ENCODE assay signal across 16 mouse cellular contexts in the genomic region with DNA sequence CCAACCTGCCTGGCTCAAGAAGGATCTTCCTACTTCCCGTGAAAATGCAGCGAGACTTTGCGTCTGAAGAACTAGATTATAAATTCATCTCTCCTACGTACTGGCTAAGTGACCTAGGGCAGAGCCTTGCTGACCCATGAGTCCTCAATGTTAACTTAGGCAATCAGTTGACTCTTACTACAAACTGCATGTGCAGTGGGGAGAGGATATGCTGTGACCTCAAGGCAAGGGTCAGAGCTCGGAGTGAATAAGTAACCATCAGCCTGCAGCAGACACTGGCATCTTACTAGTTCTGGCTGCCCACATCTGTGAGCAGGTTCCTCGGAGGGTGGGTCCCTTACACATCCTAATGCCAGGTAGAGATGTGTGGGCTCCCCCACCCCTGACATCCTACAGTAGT.
DNase-seq lines count a peak whose midpoint lies in the region; ATAC-seq and TF ChIP-seq lines count a peak whose summit lies in the region.
"Had no signal": no experiment of that assay in that cellular context is flagged by ENCODE, and none has a peak within 500 bp of the region (broad histone marks: within the 10 kb centered on the region; RNA-seq: fewer than 3 reads in every experiment).

No protein-coding gene starts in this region.

- no peak overlapping the region for H3K4me2 ChIP-seq in kidney, embryonic 16.5 days (replicated peaks; ENCODE audit: low read depth, low read length)
- H3K4me2 ChIP-seq in liver, embryonic 11.5 days = 0 out of 2 replicates have a peak overlapping the region, but pooled peaks have one; percentile 16
- no peak overlapping the region for H3K4me2 ChIP-seq in stomach, postnatal 0 days (replicated peaks; ENCODE audit: low read depth)
- no peak overlapping the region for H3K4me2 ChIP-seq in forebrain, embryonic 14.5 days (ENCODE audit: low read length)
- H3K4me2 ChIP-seq: embryonic facial prominence, embryonic 15.5 days; limb, embryonic 15.5 days; neural tube, embryonic 13.5 days had no signal

- peaks cover 57% of the 10 kb centered on the region for H3K4me1 ChIP-seq in kidney, embryonic 16.5 days (ENCODE audit: insufficient read depth, low read length)
- peaks cover 2% of the 10 kb centered on the region for H3K4me1 ChIP-seq in liver, embryonic 11.5 days (replicated peaks; ENCODE audit: control insufficient read depth, insufficient read depth, low read length)
- H3K4me1 ChIP-seq in stomach, postnatal 0 days (replicated peaks; ENCODE audit: control insufficient read depth, insufficient read depth) = no peaks in the 10 kb centered on the region; the same call in 1 of the 2 replicates
- H3K4me1 ChIP-seq in forebrain, embryonic 14.5 days (ENCODE audit: control insufficient read depth, insufficient read depth, low read length) = peaks cover 3% of the 10 kb centered on the region; the same call in 1 of the 2 replicates
- H3K4me1 ChIP-seq: megakaryocyte, embryonic 14.5 days had no signal

- no peak for TF ChIP-seq EP300 in stomach, postnatal 0 days (optimal IDR thresholded peaks at IDR 0.05)

- no peaks in the 10 kb centered on the region for H3K9me3 ChIP-seq in kidney, embryonic 16.5 days (ENCODE audit: low read length)
- no peaks in the 10 kb centered on the region for H3K9me3 ChIP-seq in liver, embryonic 11.5 days (ENCODE audit: control insufficient read depth, low read length)
- H3K9me3 ChIP-seq in stomach, postnatal 0 days (ENCODE audit: control insufficient read depth, low read length) = no peaks in the 10 kb centered on the region
- H3K9me3 ChIP-seq in forebrain, embryonic 14.5 days (replicated peaks; ENCODE audit: control insufficient read depth, low read length) = no peaks in the 10 kb centered on the region
- H3K9me3 ChIP-seq: embryonic facial prominence, embryonic 15.5 days; limb, embryonic 15.5 days; megakaryocyte, embryonic 14.5 days; neural tube, embryonic 13.5 days had no signal

- no peak for ATAC-seq in kidney, embryonic 16.5 days (ENCODE audit: low FRiP score, low TSS enrichment)
- no peak; the same call in 1 of the 2 replicates for ATAC-seq in liver, embryonic 11.5 days (replicated peaks; ENCODE audit: low FRiP score)
- ATAC-seq in stomach, postnatal 0 days (ENCODE audit: low FRiP score, low TSS enrichment) = peak; percentile 41
- ATAC-seq in forebrain, embryonic 14.5 days = no peak

- H3K4me3 ChIP-seq in kidney, embryonic 16.5 days (ENCODE audit: low read length) = no peak overlapping the region
- no peak overlapping the region for H3K4me3 ChIP-seq in liver, embryonic 11.5 days (ENCODE audit: low read depth, low read length)
- no peak overlapping the region for H3K4me3 ChIP-seq in stomach, postnatal 0 days (ENCODE audit: low read depth, low read length)
- H3K4me3 ChIP-seq in forebrain, embryonic 14.5 days (ENCODE audit: low read depth, low read length) = no peak overlapping the region
- H3K4me3 ChIP-seq: embryonic facial prominence, embryonic 15.5 days; limb, embryonic 15.5 days; megakaryocyte, embryonic 14.5 days; neural tube, embryonic 13.5 days had no signal

- no peaks in the 10 kb centered on the region for H3K27me3 ChIP-seq in kidney, embryonic 16.5 days (ENCODE audit: insufficient read depth, low read length)
- H3K27me3 ChIP-seq in liver, embryonic 11.5 days (replicated peaks; ENCODE audit: control insufficient read depth, insufficient read depth, low read length) = no peaks in the 10 kb centered on the region
- no peaks in the 10 kb centered on the region for H3K27me3 ChIP-seq in stomach, postnatal 0 days (ENCODE audit: control insufficient read depth, insufficient read depth, low read length)
- no peaks in the 10 kb centered on the region for H3K27me3 ChIP-seq in forebrain, embryonic 14.5 days (replicated peaks; ENCODE audit: control insufficient read depth, insufficient read depth, low read length)
- H3K27me3 ChIP-seq: embryonic facial prominence, embryonic 15.5 days; limb, embryonic 15.5 days; neural tube, embryonic 13.5 days had no signal

- H3K9ac ChIP-seq in kidney, embryonic 16.5 days (replicated peaks; ENCODE audit: low read length) = no peak overlapping the region
- H3K9ac ChIP-seq in liver, embryonic 11.5 days (ENCODE audit: low read depth, low read length) = no peak overlapping the region
- no peak overlapping the region for H3K9ac ChIP-seq in stomach, postnatal 0 days (ENCODE audit: low read length)
- H3K9ac ChIP-seq in forebrain, embryonic 14.5 days (ENCODE audit: low read length) = no peak overlapping the region
- H3K9ac ChIP-seq: embryonic facial prominence, embryonic 15.5 days; limb, embryonic 15.5 days; neural tube, embryonic 13.5 days had no signal

- H3K27ac ChIP-seq in kidney, embryonic 16.5 days (ENCODE audit: low read length) = peak overlapping the region; percentile 39; the same call in 1 of the 2 replicates
- H3K27ac ChIP-seq in liver, embryonic 11.5 days (ENCODE audit: low read depth, low read length) = no peak overlapping the region
- H3K27ac ChIP-seq in stomach, postnatal 0 days (replicated peaks) = no peak overlapping the region
- H3K27ac ChIP-seq in forebrain, embryonic 14.5 days (ENCODE audit: low read depth, low read length) = no peak overlapping the region
- H3K27ac ChIP-seq: embryonic facial prominence, embryonic 15.5 days; limb, embryonic 15.5 days had no signal

- H3K36me3 ChIP-seq in kidney, embryonic 16.5 days (ENCODE audit: insufficient read depth, low read length) = no peaks in the 10 kb centered on the region
- no peaks in the 10 kb centered on the region for H3K36me3 ChIP-seq in liver, embryonic 11.5 days (ENCODE audit: control insufficient read depth, insufficient read depth, low read length)
- no peaks in the 10 kb centered on the region for H3K36me3 ChIP-seq in stomach, postnatal 0 days (ENCODE audit: control insufficient read depth, insufficient read depth, low read length)
- H3K36me3 ChIP-seq in forebrain, embryonic 14.5 days (ENCODE audit: control insufficient read depth, insufficient read depth, low read length) = no peaks in the 10 kb centered on the region
- H3K36me3 ChIP-seq: embryonic facial prominence, embryonic 15.5 days; limb, embryonic 15.5 days; neural tube, embryonic 13.5 days had no signal

- no peak for TF ChIP-seq CTCF in stomach, postnatal 0 days (IDR thresholded peaks at IDR 0.05; ENCODE audit: low read depth)

- peak; percentile 39 for DNase-seq in kidney, adult 18-20 months
- DNase-seq in liver, embryonic 11.5 days (ENCODE audit: low spot score) = no peak
- no peak for DNase-seq in stomach, postnatal 0 days (ENCODE audit: low spot score)
- no peak for DNase-seq in right cerebral cortex, postnatal 10 days (ENCODE audit: low spot score in 2 of 2)
- DNase-seq in forebrain, embryonic 14.5 days (ENCODE audit: low spot score) = no peak
- no peak for DNase-seq in left cerebral cortex, adult 9 months (ENCODE audit: low spot score in 2 of 2)
- DNase-seq: cerebellum, adult 18-20 months; cerebellum, postnatal 25 days; heart, adult 11 months; midbrain, embryonic 14.5 days; right cerebral cortex, postnatal 25 days had no signal

- WGBS in kidney, embryonic 16.5 days = 55% methylated on average over 6 of the region's 6 CpGs
- 77% methylated on average over 6 of the region's 6 CpGs for WGBS in liver, embryonic 11.5 days
- 76% methylated on average over 6 of the region's 6 CpGs for WGBS in stomach, postnatal 0 days
- WGBS in forebrain, embryonic 14.5 days = 88% methylated on average over 6 of the region's 6 CpGs
